Mouse (Mus musculus): Measurements from ENCODE around the gene Chm.

- TF ChIP-seq EP300 (IDR thresholded peaks at IDR 0.05; ENCODE audit: low read depth) (no peak), CTCF (IDR thresholded peaks at IDR 0.05; ENCODE audit: low read depth) (no peak)
Observed at GRCm38 (mm10) chrX:113074823-113075222, 110.5 kb downstream of the Chm start.

Measured in liver, postnatal 0 days (tissue).